Comparison of ENCODE assay signal across 18 mouse cellular contexts in genomic region chr16:7446791-7447290, GRCm38 (mm10).
A peak's percentile ranks its signal among the peaks of the same experiment; 100 is the strongest.
DNase-seq lines count a peak whose midpoint lies in the region; ATAC-seq lines count a peak whose summit lies in the region.
"Had no signal": no experiment of that assay in that cellular context is flagged by ENCODE, and none has a peak within 500 bp of the region (broad histone marks: within the 10 kb centered on the region; RNA-seq: fewer than 3 reads in every experiment).

No protein-coding gene starts in this region.

- H3K27me3 ChIP-seq in forebrain, embryonic 14.5 days (replicated peaks; ENCODE audit: control insufficient read depth, insufficient read depth, low read length): no peaks in the 10 kb centered on the region
- no peaks in the 10 kb centered on the region for H3K27me3 ChIP-seq in forebrain, embryonic 11.5 days (ENCODE audit: control insufficient read depth, insufficient read depth, low read length)
- no peaks in the 10 kb centered on the region for H3K27me3 ChIP-seq in hindbrain, embryonic 14.5 days (ENCODE audit: control insufficient read depth, insufficient read depth, low read length)
- H3K27me3 ChIP-seq in hindbrain, embryonic 16.5 days (replicated peaks; ENCODE audit: control insufficient read depth, insufficient read depth, low read length): no peaks in the 10 kb centered on the region
- no peaks in the 10 kb centered on the region for H3K27me3 ChIP-seq in neural tube, embryonic 13.5 days
- H3K27me3 ChIP-seq in neural tube, embryonic 15.5 days (replicated peaks): no peaks in the 10 kb centered on the region
- H3K27me3 ChIP-seq: embryonic facial prominence, embryonic 12.5 days; heart, embryonic 13.5 days; hindbrain, embryonic 13.5 days; limb, embryonic 15.5 days; midbrain, embryonic 13.5 days had no signal

- H3K9me3 ChIP-seq in forebrain, embryonic 14.5 days (replicated peaks; ENCODE audit: control insufficient read depth, low read length): no peaks in the 10 kb centered on the region
- no peaks in the 10 kb centered on the region for H3K9me3 ChIP-seq in forebrain, embryonic 11.5 days (ENCODE audit: control insufficient read depth, low read length)
- no peaks in the 10 kb centered on the region for H3K9me3 ChIP-seq in hindbrain, embryonic 14.5 days (ENCODE audit: control insufficient read depth, low read length)
- H3K9me3 ChIP-seq in hindbrain, embryonic 16.5 days (ENCODE audit: control insufficient read depth, low read length): no peaks in the 10 kb centered on the region
- no peaks in the 10 kb centered on the region for H3K9me3 ChIP-seq in neural tube, embryonic 13.5 days
- no peaks in the 10 kb centered on the region for H3K9me3 ChIP-seq in neural tube, embryonic 15.5 days (replicated peaks)
- H3K9me3 ChIP-seq: embryonic facial prominence, embryonic 12.5 days; heart, embryonic 13.5 days; hindbrain, embryonic 13.5 days; limb, embryonic 15.5 days; midbrain, embryonic 13.5 days had no signal

- no peaks in the 10 kb centered on the region for H3K36me3 ChIP-seq in forebrain, embryonic 14.5 days (ENCODE audit: control insufficient read depth, insufficient read depth, low read length)
- H3K36me3 ChIP-seq in forebrain, embryonic 11.5 days (ENCODE audit: control insufficient read depth, insufficient read depth, low read length): no peaks in the 10 kb centered on the region
- H3K36me3 ChIP-seq in hindbrain, embryonic 14.5 days (replicated peaks; ENCODE audit: control insufficient read depth, insufficient read depth): no peaks in the 10 kb centered on the region
- no peaks in the 10 kb centered on the region for H3K36me3 ChIP-seq in hindbrain, embryonic 16.5 days (ENCODE audit: control insufficient read depth, insufficient read depth, low read length)
- H3K36me3 ChIP-seq in neural tube, embryonic 13.5 days: no peaks in the 10 kb centered on the region
- no peaks in the 10 kb centered on the region for H3K36me3 ChIP-seq in neural tube, embryonic 15.5 days
- H3K36me3 ChIP-seq: embryonic facial prominence, embryonic 12.5 days; heart, embryonic 13.5 days; hindbrain, embryonic 13.5 days; limb, embryonic 15.5 days; midbrain, embryonic 13.5 days had no signal

- ATAC-seq in forebrain, embryonic 14.5 days: no peak
- no peak for ATAC-seq in forebrain, embryonic 11.5 days (replicated peaks; ENCODE audit: low FRiP score)
- no peak for ATAC-seq in hindbrain, embryonic 14.5 days (ENCODE audit: low FRiP score)
- no peak for ATAC-seq in hindbrain, embryonic 16.5 days
- ATAC-seq in neural tube, embryonic 13.5 days (ENCODE audit: low read depth): no peak
- no peak for ATAC-seq in neural tube, embryonic 15.5 days (ENCODE audit: low FRiP score)
- ATAC-seq: intestine, postnatal 0 days; liver, postnatal 0 days; midbrain, embryonic 13.5 days had no signal

- peak overlapping the region; percentile 76; the same call in 1 of the 2 replicates for H3K27ac ChIP-seq in forebrain, embryonic 14.5 days (ENCODE audit: low read depth, low read length)
- no peak overlapping the region for H3K27ac ChIP-seq in forebrain, embryonic 11.5 days (ENCODE audit: low read depth, low read length)
- peak overlapping the region; percentile 21; the same call in 1 of the 2 replicates for H3K27ac ChIP-seq in hindbrain, embryonic 14.5 days
- H3K27ac ChIP-seq in hindbrain, embryonic 16.5 days (ENCODE audit: low read depth, low read length): no peak overlapping the region
- H3K27ac ChIP-seq in neural tube, embryonic 13.5 days (replicated peaks): peak overlapping the region; percentile 63; the same call in 1 of the 2 replicates
- H3K27ac ChIP-seq in neural tube, embryonic 15.5 days (replicated peaks): no peak overlapping the region; the same call in 1 of the 2 replicates
- H3K27ac ChIP-seq: embryonic facial prominence, embryonic 12.5 days; gastrocnemius, adult 2 months; heart, embryonic 13.5 days; hindbrain, embryonic 13.5 days; limb, embryonic 15.5 days; midbrain, embryonic 13.5 days had no signal

- H3K4me2 ChIP-seq in forebrain, embryonic 14.5 days (ENCODE audit: low read length): no peak overlapping the region
- H3K4me2 ChIP-seq in forebrain, embryonic 11.5 days (ENCODE audit: low read depth, low read length, severe bottlenecking): no peak overlapping the region
- H3K4me2 ChIP-seq in hindbrain, embryonic 14.5 days (replicated peaks): no peak overlapping the region
- H3K4me2 ChIP-seq in hindbrain, embryonic 16.5 days (ENCODE audit: low read length): no peak overlapping the region
- H3K4me2 ChIP-seq in neural tube, embryonic 13.5 days: no peak overlapping the region
- no peak overlapping the region for H3K4me2 ChIP-seq in neural tube, embryonic 15.5 days
- H3K4me2 ChIP-seq: embryonic facial prominence, embryonic 12.5 days; heart, embryonic 13.5 days; hindbrain, embryonic 13.5 days; limb, embryonic 15.5 days; midbrain, embryonic 13.5 days had no signal

- H3K4me1 ChIP-seq in forebrain, embryonic 14.5 days (ENCODE audit: control insufficient read depth, insufficient read depth, low read length): peaks cover 20% of the 10 kb centered on the region
- no peaks in the 10 kb centered on the region for H3K4me1 ChIP-seq in forebrain, embryonic 11.5 days (replicated peaks; ENCODE audit: control insufficient read depth, insufficient read depth, low read length)
- H3K4me1 ChIP-seq in hindbrain, embryonic 14.5 days (replicated peaks; ENCODE audit: control insufficient read depth, insufficient read depth, low read length): 0 out of 2 replicates have a peak, but pooled peaks cover 4% of the 10 kb centered on the region
- H3K4me1 ChIP-seq in hindbrain, embryonic 16.5 days (ENCODE audit: control insufficient read depth, insufficient read depth, low read depth, low read length): peaks cover 7% of the 10 kb centered on the region
- peaks cover 16% of the 10 kb centered on the region for H3K4me1 ChIP-seq in neural tube, embryonic 13.5 days (replicated peaks)
- peaks cover 19% of the 10 kb centered on the region for H3K4me1 ChIP-seq in neural tube, embryonic 15.5 days
- H3K4me1 ChIP-seq: embryonic facial prominence, embryonic 12.5 days; heart, embryonic 13.5 days had no signal

- DNase-seq in forebrain, embryonic 14.5 days (ENCODE audit: low spot score): no peak
- no peak for DNase-seq in forebrain, embryonic 11.5 days (ENCODE audit: low spot score)
- DNase-seq in hindbrain, embryonic 14.5 days (ENCODE audit: low spot score): no peak
- DNase-seq in cerebellum, postnatal 36 days: no peak
- DNase-seq: cerebellum, adult 11-12 months; gastrocnemius, adult 2 months; liver, postnatal 0 days; lung, postnatal 36 days; thymus, postnatal 4 days had no signal

- no peak overlapping the region for H3K4me3 ChIP-seq in forebrain, embryonic 14.5 days (ENCODE audit: low read depth, low read length)
- no peak overlapping the region for H3K4me3 ChIP-seq in forebrain, embryonic 11.5 days (ENCODE audit: low read depth, low read length)
- H3K4me3 ChIP-seq in hindbrain, embryonic 14.5 days (replicated peaks; ENCODE audit: low read length): no peak overlapping the region
- no peak overlapping the region for H3K4me3 ChIP-seq in hindbrain, embryonic 16.5 days (ENCODE audit: low read length)
- H3K4me3 ChIP-seq in neural tube, embryonic 13.5 days: no peak overlapping the region
- H3K4me3 ChIP-seq in neural tube, embryonic 15.5 days (replicated peaks): no peak overlapping the region
- H3K4me3 ChIP-seq: embryonic facial prominence, embryonic 12.5 days; gastrocnemius, adult 2 months; heart, embryonic 13.5 days; hindbrain, embryonic 13.5 days; limb, embryonic 15.5 days; midbrain, embryonic 13.5 days had no signal

- 76% methylated on average over 1 of the region's 1 CpGs for WGBS in forebrain, embryonic 14.5 days
- 82% methylated on average over 1 of the region's 1 CpGs for WGBS in forebrain, embryonic 11.5 days
- WGBS in hindbrain, embryonic 14.5 days: 70% methylated on average over 1 of the region's 1 CpGs
- WGBS in hindbrain, embryonic 16.5 days: 63% methylated on average over 1 of the region's 1 CpGs
- WGBS in neural tube, embryonic 13.5 days: 67% methylated on average over 1 of the region's 1 CpGs
- WGBS in neural tube, embryonic 15.5 days: 82% methylated on average over 1 of the region's 1 CpGs

- H3K9ac ChIP-seq in forebrain, embryonic 14.5 days (ENCODE audit: low read length): no peak overlapping the region
- no peak overlapping the region for H3K9ac ChIP-seq in forebrain, embryonic 11.5 days (ENCODE audit: low read length)
- H3K9ac ChIP-seq in hindbrain, embryonic 14.5 days: no peak overlapping the region
- H3K9ac ChIP-seq in hindbrain, embryonic 16.5 days (ENCODE audit: low read depth, low read length): no peak overlapping the region
- no peak overlapping the region for H3K9ac ChIP-seq in neural tube, embryonic 13.5 days
- H3K9ac ChIP-seq in neural tube, embryonic 15.5 days (replicated peaks): no peak overlapping the region
- H3K9ac ChIP-seq: embryonic facial prominence, embryonic 12.5 days; heart, embryonic 13.5 days; hindbrain, embryonic 13.5 days; limb, embryonic 15.5 days; liver, postnatal 0 days; midbrain, embryonic 13.5 days had no signal

Comparison
In these comparisons a context has a peak if more than half of its experiments do, and no peak if none do; other contexts are left out.
1. H3K27ac ChIP-seq: peak in forebrain, embryonic 14.5 days (single experiment), hindbrain, embryonic 14.5 days (single experiment) and neural tube, embryonic 13.5 days (single experiment); none in forebrain, embryonic 11.5 days (single experiment), hindbrain, embryonic 16.5 days (single experiment) and neural tube, embryonic 15.5 days (single experiment).